Mouse (Mus musculus): ENCODE results near the gene E430018J23Rik. TPM values are rescaled to one million over a fixed set of nuclear protein-coding genes. Genes with fewer than 3 reads are reported as not detected.
"Not testable (repeated sequence)": the region's sequence is repeated elsewhere in the genome, so short reads cannot be mapped to it uniquely, and the experiment has no call there.

E430018J23Rik gene
- polyA plus RNA-seq, 1 experiment from 2014 or later, result 9.7 TPM

DNA sequence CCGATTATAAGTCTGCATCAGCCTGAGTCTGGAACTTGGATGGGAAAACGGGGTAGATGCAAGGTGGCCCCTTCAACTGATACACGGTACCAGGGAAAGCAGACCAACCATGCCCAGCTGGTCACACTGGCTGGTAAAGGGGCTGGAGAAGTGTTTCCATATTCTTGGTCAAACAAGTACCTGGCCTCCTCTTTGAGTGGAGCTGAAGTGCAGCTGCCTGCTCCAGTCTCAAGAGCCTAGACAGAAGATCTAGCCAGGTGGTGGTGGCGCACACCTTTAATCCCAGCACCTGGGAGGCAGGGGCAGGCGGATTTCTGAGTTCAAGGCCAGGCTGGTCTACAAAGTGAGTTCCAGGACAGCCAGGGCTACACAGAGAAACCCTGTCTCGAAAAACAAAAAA is 51.6 kb downstream of the E430018J23Rik start:
- H3K4me3 ChIP-seq (ENCODE audit: low read depth, low read length); H3K27me3 ChIP-seq (replicated peaks; ENCODE audit: control insufficient read depth, insufficient read depth, low read length); ATAC-seq (replicated peaks; ENCODE audit: low FRiP score, low TSS enrichment, low read depth); H3K4me1 ChIP-seq (replicated peaks; ENCODE audit: control insufficient read depth, insufficient read depth, low read length); DNase-seq (ENCODE audit: low spot score); H3K9ac ChIP-seq (ENCODE audit: low read length); H3K9me3 ChIP-seq (ENCODE audit: control insufficient read depth, low read length); H3K4me2 ChIP-seq (ENCODE audit: low read length); H3K27ac ChIP-seq (ENCODE audit: low read depth): not testable (repeated sequence)
- WGBS, result 86% methylated on average over 6 of the region's 6 CpGs
- peaks cover 24% of the 10 kb centered on the region for H3K36me3 ChIP-seq (ENCODE audit: control insufficient read depth, insufficient read depth, low read length)

DNA sequence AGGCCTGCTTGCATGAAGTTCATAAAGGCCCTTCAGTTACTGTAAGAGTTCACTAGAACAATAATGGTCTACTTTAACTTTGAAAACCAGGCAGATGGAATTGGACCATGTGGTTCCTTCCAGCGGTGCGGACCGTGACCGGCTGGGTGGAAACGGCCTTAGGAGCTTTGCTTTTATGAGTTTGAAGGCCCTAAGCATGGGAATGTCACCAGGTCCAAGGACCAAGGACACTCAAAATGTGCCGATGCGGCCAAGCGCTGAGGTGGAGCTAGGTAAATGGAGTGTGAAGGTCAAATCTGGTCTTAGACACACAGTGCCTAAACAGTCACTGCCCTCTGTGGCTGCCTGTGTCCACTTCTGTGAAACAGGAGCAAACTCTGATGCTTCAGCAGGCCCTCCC is 52.1 kb downstream of the E430018J23Rik start:
- Histone ChIP-seq H3K9ac (ENCODE audit: low read length) (no peak overlapping the region), H3K9me3 (ENCODE audit: control insufficient read depth, low read length) (no peaks in the 10 kb centered on the region), H3K4me1 (replicated peaks; ENCODE audit: control insufficient read depth, insufficient read depth, low read length) (peaks cover 5% of the 10 kb centered on the region), H3K27ac (ENCODE audit: low read depth) (no peak overlapping the region), H3K4me2 (ENCODE audit: low read length) (no peak overlapping the region), H3K4me3 (ENCODE audit: low read depth, low read length) (no peak overlapping the region), H3K27me3 (replicated peaks; ENCODE audit: control insufficient read depth, insufficient read depth, low read length) (no peaks in the 10 kb centered on the region), H3K36me3 (ENCODE audit: control insufficient read depth, insufficient read depth, low read length) (peaks cover 24% of the 10 kb centered on the region)
- no peak for ATAC-seq (replicated peaks; ENCODE audit: low FRiP score, low TSS enrichment, low read depth)
- DNase-seq (ENCODE audit: low spot score), result no peak
- 92% methylated on average over 8 of the region's 8 CpGs for WGBS

Other genes starting within 250 kb of the E430018J23Rik start
- gene Cd2bp2, start 197.6 kb downstream of the E430018J23Rik start, polyA plus RNA-seq (2014; fragmentation: Nextera tagmentation; extraction: Ambion mirVana), result 44.4 and 46.9 TPM in 2 replicates
- 21.3 and 21.4 TPM in 2 replicates for gene Tbc1d10b, start 185.2 kb downstream of the E430018J23Rik start, polyA plus RNA-seq (2014; fragmentation: Nextera tagmentation; extraction: Ambion mirVana)
- gene Mylpf, start 184.7 kb downstream of the E430018J23Rik start, polyA plus RNA-seq (2014; fragmentation: Nextera tagmentation; extraction: Ambion mirVana), result 10.8 and 12.9 TPM in 2 replicates
- gene Zfp553, start 160.6 kb downstream of the E430018J23Rik start, polyA plus RNA-seq (2014; fragmentation: Nextera tagmentation; extraction: Ambion mirVana), result 16.8 and 18.5 TPM in 2 replicates
- 12.9 and 14.4 TPM in 2 replicates for gene Sept1, start 160.5 kb downstream of the E430018J23Rik start, polyA plus RNA-seq (2014; fragmentation: Nextera tagmentation; extraction: Ambion mirVana)
- gene Zfp771, start 149.4 kb downstream of the E430018J23Rik start, polyA plus RNA-seq (2014; fragmentation: Nextera tagmentation; extraction: Ambion mirVana), result 47.6 and 52.2 TPM in 2 replicates
- gene Dctpp1, start 132.9 kb downstream of the E430018J23Rik start, polyA plus RNA-seq (2014; fragmentation: Nextera tagmentation; extraction: Ambion mirVana), result 280 and 305 TPM in 2 replicates
- 153 and 183 TPM in 2 replicates for gene Sephs2, start 119.6 kb downstream of the E430018J23Rik start, polyA plus RNA-seq (2014; fragmentation: Nextera tagmentation; extraction: Ambion mirVana)
- 1.6 and 2.1 TPM in 2 replicates for gene Itgal, start 97.4 kb downstream of the E430018J23Rik start, polyA plus RNA-seq (2014; fragmentation: Nextera tagmentation; extraction: Ambion mirVana)
- gene Zfp768, start 48.0 kb downstream of the E430018J23Rik start, polyA plus RNA-seq (2014; fragmentation: Nextera tagmentation; extraction: Ambion mirVana), result 4.2 and 4.5 TPM in 2 replicates
- gene Zfp747, start 17.6 kb downstream of the E430018J23Rik start, polyA plus RNA-seq (2014; fragmentation: Nextera tagmentation; extraction: Ambion mirVana), result 9.8 and 11.3 TPM in 2 replicates
- gene 9130019O22Rik, start 6.5 kb downstream of the E430018J23Rik start, polyA plus RNA-seq (2014; fragmentation: Nextera tagmentation; extraction: Ambion mirVana), result 6.2 and 7.4 TPM in 2 replicates
- 9.6 and 10.6 TPM in 2 replicates for gene Zfp764, start 13.2 kb upstream of the E430018J23Rik start, polyA plus RNA-seq (2014; fragmentation: Nextera tagmentation; extraction: Ambion mirVana)
- gene Zfp688, start 28.4 kb upstream of the E430018J23Rik start, polyA plus RNA-seq (2014; fragmentation: Nextera tagmentation; extraction: Ambion mirVana), result 24.1 and 25.2 TPM in 2 replicates
- 6.7 and 7.6 TPM in 2 replicates for gene Zfp689, start 55.5 kb upstream of the E430018J23Rik start, polyA plus RNA-seq (2014; fragmentation: Nextera tagmentation; extraction: Ambion mirVana)
- 43.4 and 45.6 TPM in 2 replicates for gene Prr14, start 66.0 kb upstream of the E430018J23Rik start, polyA plus RNA-seq (2014; fragmentation: Nextera tagmentation; extraction: Ambion mirVana)
- 11.4 and 13.9 TPM in 2 replicates for gene Fbrs, start 85.6 kb upstream of the E430018J23Rik start, polyA plus RNA-seq (2014; fragmentation: Nextera tagmentation; extraction: Ambion mirVana)
- 49.4 and 51.8 TPM in 2 replicates for gene Srcap, start 118.4 kb upstream of the E430018J23Rik start, polyA plus RNA-seq (2014; fragmentation: Nextera tagmentation; extraction: Ambion mirVana)
- 18.8 and 19.8 TPM in 2 replicates for gene Gm42715, start 126.0 kb upstream of the E430018J23Rik start, polyA plus RNA-seq (2014; fragmentation: Nextera tagmentation; extraction: Ambion mirVana)
- 7.5 and 8.1 TPM in 2 replicates for gene Tmem265, start 167.8 kb upstream of the E430018J23Rik start, polyA plus RNA-seq (2014; fragmentation: Nextera tagmentation; extraction: Ambion mirVana)
- 42.0 and 49.4 TPM in 2 replicates for gene Phkg2, start 179.7 kb upstream of the E430018J23Rik start, polyA plus RNA-seq (2014; fragmentation: Nextera tagmentation; extraction: Ambion mirVana)
- gene Ccdc189, start 195.0 kb upstream of the E430018J23Rik start, polyA plus RNA-seq (2014; fragmentation: Nextera tagmentation; extraction: Ambion mirVana), result 6.9 and 7.7 TPM in 2 replicates
- 36.3 and 38.8 TPM in 2 replicates for gene Rnf40, start 195.1 kb upstream of the E430018J23Rik start, polyA plus RNA-seq (2014; fragmentation: Nextera tagmentation; extraction: Ambion mirVana)
- gene Zfp629, start 222.2 kb upstream of the E430018J23Rik start, polyA plus RNA-seq (2014; fragmentation: Nextera tagmentation; extraction: Ambion mirVana), result 12.9 and 16.7 TPM in 2 replicates